Mouse (Mus musculus): ENCODE data around the gene Gm14190.
"Not testable (repeated sequence)": the region's sequence is repeated elsewhere in the genome, so short reads cannot be mapped to it uniquely, and the experiment has no call there.

Gene Gm14190

GRCm38 (mm10) chr11:99690463-99690862, at the start of gene Gm14190:
Gene Gm14190 (minus strand): TSS chr11:99690740.
- DNase-seq = no peak

- DNase-seq = no peak
Observed at GRCm38 (mm10) chr11:99734190-99734589, 43.6 kb upstream of the Gm14190 start, which contains the start of gene Gm14180. Gene Gm14180 (minus strand): TSS chr11:99734290.

- no peak for DNase-seq
Observed at GRCm38 (mm10) chr11:99724061-99724460, 33.5 kb upstream of the Gm14190 start.

GRCm38 (mm10) chr11:99718759-99719158, 28.2 kb upstream of the Gm14190 start:
- DNase-seq = no peak

GRCm38 (mm10) chr11:99685235-99685634, 5.3 kb downstream of the Gm14190 start:
- DNase-seq = not testable (repeated sequence)

GRCm38 (mm10) chr11:99683481-99683880, 7.1 kb downstream of the Gm14190 start:
- DNase-seq = no peak

- DNase-seq = no peak
Observed at GRCm38 (mm10) chr11:99665860-99666259, 24.7 kb downstream of the Gm14190 start, which contains the start of gene Krtap4-6. Gene Krtap4-6 (minus strand): TSS chr11:99665960.

GRCm38 (mm10) chr11:99662802-99663201, 27.7 kb downstream of the Gm14190 start:
- no peak for DNase-seq

GRCm38 (mm10) chr11:99659256-99659655, 31.3 kb downstream of the Gm14190 start:
- DNase-seq = no peak

GRCm38 (mm10) chr11:99658467-99659010, 32.0 kb downstream of the Gm14190 start, which contains the start of gene Gm11563:
Gene Gm11563 (minus strand): TSS chr11:99658960.
- not testable (repeated sequence) for DNase-seq

- no peak for DNase-seq
Observed at GRCm38 (mm10) chr11:99657051-99657450, 33.5 kb downstream of the Gm14190 start.

- DNase-seq = no peak
Observed at GRCm38 (mm10) chr11:99650136-99650535, 40.4 kb downstream of the Gm14190 start, which contains the start of gene Gm11555. Gene Gm11555 (minus strand): TSS chr11:99650236.

- DNase-seq = no peak
Observed at GRCm38 (mm10) chr11:99646444-99646843, 44.1 kb downstream of the Gm14190 start.

- no peak for DNase-seq
Observed at GRCm38 (mm10) chr11:99644351-99644750, 46.2 kb downstream of the Gm14190 start.

- not testable (repeated sequence) for DNase-seq
Observed at GRCm38 (mm10) chr11:99643635-99644139, 46.9 kb downstream of the Gm14190 start, which contains the start of gene Krtap4-7. Gene Krtap4-7 (minus strand): TSS chr11:99644089.

GRCm38 (mm10) chr11:99640926-99641325, 49.6 kb downstream of the Gm14190 start:
- DNase-seq = no peak

Measured in thymus, adult 18-20 months (tissue).